Mouse (Mus musculus): Measurements from ENCODE around the gene Kat7. TPM values are rescaled to one million over a fixed set of nuclear protein-coding genes. Genes with fewer than 3 reads are reported as not detected.

Kat7 gene
- polyA plus RNA-seq, 1 experiment from 2014 or later = 57.9 TPM

- Histone ChIP-seq H3K36me3 (ENCODE audit: control insufficient read depth, insufficient read depth, low read length) (no peaks in the 10 kb centered on the region), H3K27ac (replicated peaks; ENCODE audit: low read depth, low read length) (no peak overlapping the region), H3K9me3 (ENCODE audit: control insufficient read depth, low read length) (no peaks in the 10 kb centered on the region), H3K4me3 (ENCODE audit: low read depth, low read length) (no peak overlapping the region), H3K4me2 (ENCODE audit: low read depth, low read length) (no peak overlapping the region), H3K4me1 (ENCODE audit: control insufficient read depth, insufficient read depth, low read length) (no peaks in the 10 kb centered on the region; the same call in 1 of the 2 replicates), H3K9ac (ENCODE audit: low read depth, low read length) (peak overlapping the region; percentile 3; the same call in 1 of the 2 replicates), H3K27me3 (replicated peaks; ENCODE audit: control insufficient read depth, insufficient read depth, low read length) (no peaks in the 10 kb centered on the region)
- 41% methylated on average over 10 of the region's 10 CpGs for WGBS
- ATAC-seq (ENCODE audit: low read depth) = peak; percentile 28; the same call in 1 of the 2 replicates
- peak; percentile 73 for DNase-seq (ENCODE audit: low spot score)
These were observed 59.9 kb downstream of the Kat7 start for GRCm38 (mm10) chr11:95250110-95250509.

GRCm38 (mm10) chr11:95247065-95247464 is 63.0 kb downstream of the Kat7 start:
- H3K36me3 ChIP-seq (ENCODE audit: control insufficient read depth, insufficient read depth, low read length) = no peaks in the 10 kb centered on the region
- H3K4me2 ChIP-seq (ENCODE audit: low read depth, low read length) = no peak overlapping the region
- peak; percentile 74 for DNase-seq (ENCODE audit: low spot score)
- H3K4me3 ChIP-seq (ENCODE audit: low read depth, low read length) = no peak overlapping the region
- no peaks in the 10 kb centered on the region for H3K27me3 ChIP-seq (replicated peaks; ENCODE audit: control insufficient read depth, insufficient read depth, low read length)
- no peaks in the 10 kb centered on the region for H3K9me3 ChIP-seq (ENCODE audit: control insufficient read depth, low read length)
- H3K27ac ChIP-seq (replicated peaks; ENCODE audit: low read depth, low read length) = peak overlapping the region; percentile 48
- peak; percentile 75 for ATAC-seq (ENCODE audit: low read depth)
- 34% methylated on average over 12 of the region's 14 CpGs for WGBS
- no peaks in the 10 kb centered on the region; the same call in 1 of the 2 replicates for H3K4me1 ChIP-seq (ENCODE audit: control insufficient read depth, insufficient read depth, low read length)
- peak overlapping the region; percentile 34; the same call in 1 of the 2 replicates for H3K9ac ChIP-seq (ENCODE audit: low read depth, low read length)

GRCm38 (mm10) chr11:95245456-95245855 is 64.6 kb downstream of the Kat7 start:
- Histone ChIP-seq H3K36me3 (ENCODE audit: control insufficient read depth, insufficient read depth, low read length) (no peaks in the 10 kb centered on the region), H3K4me1 (ENCODE audit: control insufficient read depth, insufficient read depth, low read length) (no peaks in the 10 kb centered on the region; the same call in 1 of the 2 replicates), H3K27me3 (replicated peaks; ENCODE audit: control insufficient read depth, insufficient read depth, low read length) (no peaks in the 10 kb centered on the region), H3K4me2 (ENCODE audit: low read depth, low read length) (no peak overlapping the region), H3K9me3 (ENCODE audit: control insufficient read depth, low read length) (no peaks in the 10 kb centered on the region), H3K4me3 (ENCODE audit: low read depth, low read length) (no peak overlapping the region), H3K9ac (ENCODE audit: low read depth, low read length) (no peak overlapping the region), H3K27ac (replicated peaks; ENCODE audit: low read depth, low read length) (no peak overlapping the region)
- ATAC-seq (ENCODE audit: low read depth) (no peak), DNase-seq (ENCODE audit: low spot score) (no peak)
- 79% methylated on average over 7 of the region's 7 CpGs for WGBS

GRCm38 (mm10) chr11:95242653-95243052 is 67.4 kb downstream of the Kat7 start:
- DNase-seq (ENCODE audit: low spot score) (no peak), ATAC-seq (ENCODE audit: low read depth) (no peak)
- Histone ChIP-seq H3K4me2 (ENCODE audit: low read depth, low read length) (no peak overlapping the region), H3K27me3 (replicated peaks; ENCODE audit: control insufficient read depth, insufficient read depth, low read length) (no peaks in the 10 kb centered on the region), H3K9ac (ENCODE audit: low read depth, low read length) (no peak overlapping the region), H3K4me3 (ENCODE audit: low read depth, low read length) (no peak overlapping the region), H3K4me1 (ENCODE audit: control insufficient read depth, insufficient read depth, low read length) (no peaks in the 10 kb centered on the region; the same call in 1 of the 2 replicates), H3K27ac (replicated peaks; ENCODE audit: low read depth, low read length) (no peak overlapping the region), H3K9me3 (ENCODE audit: control insufficient read depth, low read length) (no peaks in the 10 kb centered on the region), H3K36me3 (ENCODE audit: control insufficient read depth, insufficient read depth, low read length) (no peaks in the 10 kb centered on the region)
- WGBS = 62% methylated on average over 6 of the region's 6 CpGs

- 37% methylated on average over 6 of the region's 6 CpGs for WGBS
- no peaks in the 10 kb centered on the region for H3K36me3 ChIP-seq (ENCODE audit: control insufficient read depth, insufficient read depth, low read length)
- no peak overlapping the region for H3K4me3 ChIP-seq (ENCODE audit: low read depth, low read length)
- H3K27me3 ChIP-seq (replicated peaks; ENCODE audit: control insufficient read depth, insufficient read depth, low read length) = no peaks in the 10 kb centered on the region
- ATAC-seq (ENCODE audit: low read depth) (no peak), DNase-seq (ENCODE audit: low spot score) (no peak)
- no peaks in the 10 kb centered on the region for H3K4me1 ChIP-seq (ENCODE audit: control insufficient read depth, insufficient read depth, low read length)
- H3K9me3 ChIP-seq (ENCODE audit: control insufficient read depth, low read length) = no peaks in the 10 kb centered on the region
- no peak overlapping the region for H3K4me2 ChIP-seq (ENCODE audit: low read depth, low read length)
- no peak overlapping the region for H3K27ac ChIP-seq (replicated peaks; ENCODE audit: low read depth, low read length)
- H3K9ac ChIP-seq (ENCODE audit: low read depth, low read length) = no peak overlapping the region
These were observed 71.6 kb downstream of the Kat7 start for GRCm38 (mm10) chr11:95238477-95238876.

- peak overlapping the region; percentile 47; the same call in 1 of the 2 replicates for H3K4me2 ChIP-seq (ENCODE audit: low read depth, low read length)
- DNase-seq (ENCODE audit: low spot score) (no peak), ATAC-seq (ENCODE audit: low read depth) (no peak)
- H3K36me3 ChIP-seq (ENCODE audit: control insufficient read depth, insufficient read depth, low read length) = no peaks in the 10 kb centered on the region
- H3K27me3 ChIP-seq (replicated peaks; ENCODE audit: control insufficient read depth, insufficient read depth, low read length) = no peaks in the 10 kb centered on the region
- 45% methylated on average over 6 of the region's 6 CpGs for WGBS
- H3K9me3 ChIP-seq (ENCODE audit: control insufficient read depth, low read length) = no peaks in the 10 kb centered on the region
- H3K9ac ChIP-seq (ENCODE audit: low read depth, low read length) = no peak overlapping the region
- H3K4me1 ChIP-seq (ENCODE audit: control insufficient read depth, insufficient read depth, low read length) = peaks cover 13% of the 10 kb centered on the region; the same call in 1 of the 2 replicates
- 0 out of 2 replicates have a peak overlapping the region, but pooled peaks have one; percentile 16 for H3K4me3 ChIP-seq (ENCODE audit: low read depth, low read length)
- H3K27ac ChIP-seq (replicated peaks; ENCODE audit: low read depth, low read length) = no peak overlapping the region
These were observed 77.7 kb downstream of the Kat7 start for GRCm38 (mm10) chr11:95232329-95232696.

- DNase-seq (ENCODE audit: low spot score) = peak; percentile 61
- Histone ChIP-seq H3K4me2 (ENCODE audit: low read depth, low read length) (peak overlapping the region; percentile 47), H3K4me3 (ENCODE audit: low read depth, low read length) (peak overlapping the region; percentile 16; the same call in 1 of the 2 replicates), H3K4me1 (ENCODE audit: control insufficient read depth, insufficient read depth, low read length) (peaks cover 13% of the 10 kb centered on the region; the same call in 1 of the 2 replicates), H3K9me3 (ENCODE audit: control insufficient read depth, low read length) (no peaks in the 10 kb centered on the region), H3K36me3 (ENCODE audit: control insufficient read depth, insufficient read depth, low read length) (no peaks in the 10 kb centered on the region), H3K27ac (replicated peaks; ENCODE audit: low read depth, low read length) (0 out of 2 replicates have a peak overlapping the region, but pooled peaks have one; percentile 2), H3K27me3 (replicated peaks; ENCODE audit: control insufficient read depth, insufficient read depth, low read length) (no peaks in the 10 kb centered on the region), H3K9ac (ENCODE audit: low read depth, low read length) (no peak overlapping the region)
- whole genome bisulfite sequencing = 10% methylated on average over 22 of the region's 24 CpGs
- ATAC-seq (ENCODE audit: low read depth) = peak; percentile 48
These were observed 78.2 kb downstream of the Kat7 start for GRCm38 (mm10) chr11:95231688-95232328.

- no peak for ATAC-seq (ENCODE audit: low read depth)
- 25% methylated on average over 5 of the region's 5 CpGs for WGBS
- H3K36me3 ChIP-seq (ENCODE audit: control insufficient read depth, insufficient read depth, low read length) = no peaks in the 10 kb centered on the region
- peaks cover 23% of the 10 kb centered on the region for H3K27me3 ChIP-seq (replicated peaks; ENCODE audit: control insufficient read depth, insufficient read depth, low read length)
- no peaks in the 10 kb centered on the region for H3K9me3 ChIP-seq (ENCODE audit: control insufficient read depth, low read length)
- H3K9ac ChIP-seq (ENCODE audit: low read depth, low read length) = no peak overlapping the region
- H3K4me2 ChIP-seq (ENCODE audit: low read depth, low read length) = no peak overlapping the region
- H3K4me3 ChIP-seq (ENCODE audit: low read depth, low read length) = no peak overlapping the region
- H3K4me1 ChIP-seq (ENCODE audit: control insufficient read depth, insufficient read depth, low read length) = peaks cover 36% of the 10 kb centered on the region
- no peak for DNase-seq (ENCODE audit: low spot score)
- H3K27ac ChIP-seq (replicated peaks; ENCODE audit: low read depth, low read length) = no peak overlapping the region
These were observed 82.6 kb downstream of the Kat7 start for GRCm38 (mm10) chr11:95227467-95227866.

- Histone ChIP-seq H3K4me3 (ENCODE audit: low read depth, low read length) (0 out of 2 replicates have a peak overlapping the region, but pooled peaks have one; percentile 6), H3K9me3 (ENCODE audit: control insufficient read depth, low read length) (no peaks in the 10 kb centered on the region), H3K27ac (replicated peaks; ENCODE audit: low read depth, low read length) (peak overlapping the region; percentile 71), H3K4me1 (ENCODE audit: control insufficient read depth, insufficient read depth, low read length) (peaks cover 29% of the 10 kb centered on the region), H3K9ac (ENCODE audit: low read depth, low read length) (no peak overlapping the region), H3K4me2 (ENCODE audit: low read depth, low read length) (peak overlapping the region; percentile 34), H3K36me3 (ENCODE audit: control insufficient read depth, insufficient read depth, low read length) (no peaks in the 10 kb centered on the region), H3K27me3 (replicated peaks; ENCODE audit: control insufficient read depth, insufficient read depth, low read length) (peaks cover 27% of the 10 kb centered on the region)
- ATAC-seq (ENCODE audit: low read depth) = peak; percentile 67
- 15% methylated on average over 6 of the region's 7 CpGs for WGBS
- DNase-seq (ENCODE audit: low spot score) = peak; percentile 90
These were observed 84.6 kb downstream of the Kat7 start for GRCm38 (mm10) chr11:95225448-95225847.
